Mouse (Mus musculus): ENCODE results near the gene 4931422A03Rik.

DNA sequence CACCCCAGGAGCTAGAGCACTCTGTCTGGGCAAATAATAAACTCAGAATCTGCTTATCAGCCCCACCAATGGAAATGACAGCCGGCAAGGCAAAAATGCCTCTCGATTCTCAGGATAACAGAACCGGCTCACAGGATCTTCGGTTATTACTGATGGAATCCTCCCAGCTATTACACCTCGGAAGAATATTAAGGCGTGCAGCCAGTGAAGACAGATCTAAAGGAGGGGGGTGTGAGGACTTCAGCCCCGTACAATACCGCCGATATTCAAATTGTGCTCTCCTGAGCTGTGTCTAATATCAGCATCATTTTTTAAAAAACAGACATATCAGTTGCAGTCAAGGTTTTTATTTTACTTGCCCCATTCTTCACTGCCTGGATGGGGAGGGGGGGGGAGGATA is 36.0 kb downstream of the 4931422A03Rik start:
- TF ChIP-seq CTCF (conservative IDR thresholded peaks at IDR 0.05; ENCODE audit: low read length), result no peak
- TF ChIP-seq POU5F1 (IDR thresholded peaks at IDR 0.05; ENCODE audit: borderline replicate concordance, low read length), result no peak
- TF ChIP-seq NANOG (IDR thresholded peaks at IDR 0.05; ENCODE audit: borderline replicate concordance, low read length), result no peak

Measured in E14TG2a.4 (cell line).